Mouse (Mus musculus) gastrocnemius, postnatal 36 days (tissue): ENCODE data around the gene Fgfr2. TPM values are rescaled to one million over a fixed set of nuclear protein-coding genes. Genes with fewer than 3 reads are reported as not detected.

ENCODE experiments used
- DNase-seq, 2 experiments: peaks; one replicate each; pipeline ENCODE4 v3.0.0; 2022
- intact Hi-C: fragments of 180-260 bp; cut with DNase I; formaldehyde crosslinking; loops from one replicate; pipeline ENCODE4 v1.15.1; 2025
- total RNA-seq, 2 experiments: library from RNA; stranded (reverse); gene quantifications; 2 replicates each; pipeline ENCODE4 v1.2.3; 2021

The Fgfr2 gene
- total RNA-seq, 2 experiments from 2014 or later: 0.28 to 0.49 TPM

GRCm38 (mm10) chr7:131785721-131786120 is 1337.4 kb downstream of the Fgfr2 start:
- no peak for DNase-seq
- intact Hi-C loops: no loop called here

- DNase-seq: no peak
- intact Hi-C loops: no loop called here
These were observed 1344.7 kb downstream of the Fgfr2 start for GRCm38 (mm10) chr7:131778271-131778985.

GRCm38 (mm10) chr7:131777461-131778270 is 1345.5 kb downstream of the Fgfr2 start:
- intact Hi-C loops: no loop called here
- DNase-seq: no peak

- no peak for DNase-seq
- intact Hi-C loops: no loop called here
These were observed 1346.9 kb downstream of the Fgfr2 start for GRCm38 (mm10) chr7:131776191-131776752.

GRCm38 (mm10) chr7:131757922-131758321 is 1365.2 kb downstream of the Fgfr2 start:
- DNase-seq: no peak

GRCm38 (mm10) chr7:131747152-131748010 is 1375.8 kb downstream of the Fgfr2 start:
- intact Hi-C loops: no loop called here
- no peak for DNase-seq

More at GRCm38 (mm10) chr7:131757922-131758321, 1365.2 kb downstream of the Fgfr2 start:
- intact Hi-C loops: no loop called here

GRCm38 (mm10) chr7:131746752-131747151 is 1376.4 kb downstream of the Fgfr2 start:
- intact Hi-C loops: no loop called here
- no peak for DNase-seq

GRCm38 (mm10) chr7:131743193-131743592 is 1380.0 kb downstream of the Fgfr2 start:
- DNase-seq: no peak
- intact Hi-C loops: no loop called here

- intact Hi-C loops: no loop called here
- no peak for DNase-seq
These were observed 1400.2 kb downstream of the Fgfr2 start for GRCm38 (mm10) chr7:131722783-131723575.

- intact Hi-C loops: no loop called here
- DNase-seq: no peak
These were observed 1400.8 kb downstream of the Fgfr2 start for GRCm38 (mm10) chr7:131722316-131722715.

GRCm38 (mm10) chr7:131718280-131718679 is 1404.9 kb downstream of the Fgfr2 start:
- DNase-seq: no peak
- intact Hi-C loops: no loop called here

- no peak for DNase-seq
- intact Hi-C loops: no loop called here
These were observed 1410.1 kb downstream of the Fgfr2 start for GRCm38 (mm10) chr7:131713076-131713475.

GRCm38 (mm10) chr7:131696889-131697288 is 1426.3 kb downstream of the Fgfr2 start:
- no peak for DNase-seq
- intact Hi-C loops: no loop called here

GRCm38 (mm10) chr7:131687324-131687723 is 1435.8 kb downstream of the Fgfr2 start:
- intact Hi-C loops: no loop called here

GRCm38 (mm10) chr7:131677126-131677525 is 1446.0 kb downstream of the Fgfr2 start:
- intact Hi-C loops: no loop called here
- DNase-seq: no peak

More at GRCm38 (mm10) chr7:131687324-131687723, 1435.8 kb downstream of the Fgfr2 start:
- DNase-seq: no peak

GRCm38 (mm10) chr7:131670586-131670985 is 1452.6 kb downstream of the Fgfr2 start:
- intact Hi-C loops: no loop called here

GRCm38 (mm10) chr7:131669326-131669725 is 1453.8 kb downstream of the Fgfr2 start:
- intact Hi-C loops: no loop called here
- DNase-seq: no peak

More at GRCm38 (mm10) chr7:131670586-131670985, 1452.6 kb downstream of the Fgfr2 start:
- DNase-seq: no peak

GRCm38 (mm10) chr7:131660726-131661125 is 1462.4 kb downstream of the Fgfr2 start:
- no peak for DNase-seq
- intact Hi-C loops: no loop called here

GRCm38 (mm10) chr7:131656017-131656416 is 1467.1 kb downstream of the Fgfr2 start:
- no peak for DNase-seq
- intact Hi-C loops: no loop called here

- intact Hi-C loops: no loop called here
- no peak for DNase-seq
These were observed 1469.7 kb downstream of the Fgfr2 start for GRCm38 (mm10) chr7:131653416-131653815.
